Mouse (Mus musculus) Muller cell, postnatal 12 days (primary cell): ENCODE data around the gene Ncdn.

ENCODE experiments used
- DNase-seq: peaks from one replicate; pipeline ENCODE4 v3.0.0-alpha.2; 2015; ENCODE audit errors: inconsistent ontology term

Ncdn gene

GRCm38 (mm10) chr4:126752608-126753141 is 563 bp downstream of the Ncdn start:
- DNase-seq, result peak; percentile 31

- peak; percentile 52 for DNase-seq
Measured at GRCm38 (mm10) chr4:126752024-126752607, 1.1 kb downstream of the Ncdn start.

GRCm38 (mm10) chr4:126751556-126752023 is 1.6 kb downstream of the Ncdn start:
- DNase-seq, result no peak

- no peak for DNase-seq
Measured at GRCm38 (mm10) chr4:126750863-126751555, 2.2 kb downstream of the Ncdn start.

- peak; percentile 66 for DNase-seq
Measured at GRCm38 (mm10) chr4:126750046-126750683, 3.1 kb downstream of the Ncdn start.

- no peak for DNase-seq
Measured at GRCm38 (mm10) chr4:126749553-126749952, 3.7 kb downstream of the Ncdn start.

GRCm38 (mm10) chr4:126748381-126748780 is 4.9 kb downstream of the Ncdn start:
- no peak for DNase-seq

- DNase-seq, result no peak
Measured at GRCm38 (mm10) chr4:126746194-126746840, 6.9 kb downstream of the Ncdn start.

- DNase-seq, result no peak
Measured at GRCm38 (mm10) chr4:126745506-126746193, 7.6 kb downstream of the Ncdn start.

- DNase-seq, result no peak
Measured at GRCm38 (mm10) chr4:126744831-126745230, 8.4 kb downstream of the Ncdn start.

GRCm38 (mm10) chr4:126743713-126744112 is 9.5 kb downstream of the Ncdn start:
- no peak for DNase-seq

- DNase-seq, result no peak
Measured at GRCm38 (mm10) chr4:126742976-126743375, 10.3 kb downstream of the Ncdn start.

- peak; percentile 64 for DNase-seq
Measured at GRCm38 (mm10) chr4:126741448-126741847, 11.8 kb downstream of the Ncdn start.

- no peak for DNase-seq
Measured at GRCm38 (mm10) chr4:126739966-126740676, 13.1 kb downstream of the Ncdn start.

GRCm38 (mm10) chr4:126736001-126736414 is 17.2 kb downstream of the Ncdn start, which contains the start of gene Tfap2e:
Gene Tfap2e (minus strand): TSS chr4:126736240.
- peak; percentile 36 for DNase-seq

GRCm38 (mm10) chr4:126735382-126736000 is 17.7 kb downstream of the Ncdn start:
- DNase-seq, result no peak

GRCm38 (mm10) chr4:126734700-126735381 is 18.4 kb downstream of the Ncdn start:
- no peak for DNase-seq

- no peak for DNase-seq
Measured at GRCm38 (mm10) chr4:126734001-126734603, 19.1 kb downstream of the Ncdn start.
